10 mouse cellular contexts compared by ENCODE assay signal in the genomic region with DNA sequence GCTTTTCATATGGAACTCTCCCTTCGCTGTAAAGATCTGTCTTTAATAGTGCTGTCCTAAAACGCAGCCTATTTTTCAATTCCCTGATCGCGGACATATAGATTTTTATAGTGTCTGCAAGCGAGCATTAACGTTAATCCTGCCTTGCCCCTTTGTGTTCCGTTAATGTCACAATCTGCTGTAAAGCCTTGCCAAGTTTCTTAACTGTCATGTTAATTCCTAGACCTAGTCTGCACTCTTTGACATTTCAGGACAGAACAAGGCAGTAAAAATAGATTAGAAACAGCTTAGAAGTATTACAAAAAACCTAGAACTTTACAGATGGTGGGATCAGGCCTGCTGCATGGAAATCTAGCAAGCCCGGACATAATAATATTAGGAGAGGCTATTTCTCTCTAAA.
DNase-seq lines count a peak whose midpoint lies in the region; ATAC-seq and TF ChIP-seq lines count a peak whose summit lies in the region.
"Had no signal": no experiment of that assay in that cellular context is flagged by ENCODE, and none has a peak within 500 bp of the region (broad histone marks: within the 10 kb centered on the region; RNA-seq: fewer than 3 reads in every experiment).

No protein-coding gene starts in this region.

- peak overlapping the region; percentile 75 for H3K4me2 ChIP-seq in kidney, embryonic 15.5 days
- peak overlapping the region; percentile 59; the same call in 1 of the 2 replicates for H3K4me2 ChIP-seq in embryonic facial prominence, embryonic 15.5 days (replicated peaks)
- peak overlapping the region; percentile 59; the same call in 1 of the 2 replicates for H3K4me2 ChIP-seq in hindbrain, postnatal 0 days (ENCODE audit: low read depth, low read length)
- H3K4me2 ChIP-seq in myocyte (ENCODE audit: low read depth), result peak overlapping the region; percentile 92

- H3ac ChIP-seq in myocyte (ENCODE audit: control insufficient read depth, insufficient read length), result no peak overlapping the region

- H3K4me3 ChIP-seq in kidney, embryonic 15.5 days (replicated peaks), result no peak overlapping the region
- no peak overlapping the region for H3K4me3 ChIP-seq in embryonic facial prominence, embryonic 15.5 days (replicated peaks)
- H3K4me3 ChIP-seq in hindbrain, postnatal 0 days (ENCODE audit: low read length), result no peak overlapping the region
- H3K4me3 ChIP-seq in myocyte, result peak overlapping the region; percentile 19
- H3K4me3 ChIP-seq: left cerebral cortex, adult 2 months had no signal

- TF ChIP-seq CTCF in hindbrain, postnatal 0 days (IDR thresholded peaks at IDR 0.05; ENCODE audit: low read depth), result no peak

- 28% methylated on average over 8 of the region's 8 CpGs for WGBS in kidney, embryonic 15.5 days
- WGBS in embryonic facial prominence, embryonic 15.5 days, result 21% methylated on average over 8 of the region's 8 CpGs
- WGBS in hindbrain, postnatal 0 days, result 29% methylated on average over 8 of the region's 8 CpGs

- H3K9me3 ChIP-seq in kidney, embryonic 15.5 days (replicated peaks), result no peaks in the 10 kb centered on the region
- H3K9me3 ChIP-seq in embryonic facial prominence, embryonic 15.5 days (replicated peaks), result no peaks in the 10 kb centered on the region
- no peaks in the 10 kb centered on the region for H3K9me3 ChIP-seq in hindbrain, postnatal 0 days (ENCODE audit: low read length)

- intact Hi-C loops in gastrocnemius, postnatal 14 days (cut with DNase I; ENCODE audit: low total_unique reads), result no loop called here

- H3K27ac ChIP-seq in kidney, embryonic 15.5 days, result peak overlapping the region; percentile 49
- H3K27ac ChIP-seq in embryonic facial prominence, embryonic 15.5 days (replicated peaks), result no peak overlapping the region
- H3K27ac ChIP-seq in hindbrain, postnatal 0 days, result peak overlapping the region; percentile 41; the same call in 1 of the 2 replicates
- H3K27ac ChIP-seq: left cerebral cortex, adult 2 months had no signal

- DNase-seq in kidney, adult 9 months, result no peak
- no peak for DNase-seq in hindbrain, postnatal 0 days (ENCODE audit: low spot score)
- DNase-seq in cerebellum, adult 9-10 months, result no peak
- DNase-seq in layer of hippocampus, adult 9-10 months (ENCODE audit: low spot score), result no peak
- no peak for DNase-seq in gastrocnemius, postnatal 14 days
- DNase-seq: adrenal gland, postnatal 25 days had no signal

- peaks cover 6% of the 10 kb centered on the region for H3K27me3 ChIP-seq in kidney, embryonic 15.5 days
- peaks cover 8% of the 10 kb centered on the region for H3K27me3 ChIP-seq in embryonic facial prominence, embryonic 15.5 days
- no peaks in the 10 kb centered on the region for H3K27me3 ChIP-seq in hindbrain, postnatal 0 days (ENCODE audit: insufficient read depth, low read length)
- no peaks in the 10 kb centered on the region for H3K27me3 ChIP-seq in myocyte (ENCODE audit: control insufficient read depth, insufficient read depth, insufficient read length)

- no peaks in the 10 kb centered on the region for H3K36me3 ChIP-seq in kidney, embryonic 15.5 days
- no peaks in the 10 kb centered on the region for H3K36me3 ChIP-seq in embryonic facial prominence, embryonic 15.5 days
- no peaks in the 10 kb centered on the region for H3K36me3 ChIP-seq in hindbrain, postnatal 0 days (ENCODE audit: insufficient read depth, low read length)
- H3K36me3 ChIP-seq in myocyte (ENCODE audit: control insufficient read depth, insufficient read depth), result no peaks in the 10 kb centered on the region

- no peaks in the 10 kb centered on the region for H3K79me2 ChIP-seq in myocyte (ENCODE audit: control insufficient read depth, insufficient read depth)

- H3K9ac ChIP-seq in kidney, embryonic 15.5 days, result no peak overlapping the region
- no peak overlapping the region for H3K9ac ChIP-seq in embryonic facial prominence, embryonic 15.5 days
- H3K9ac ChIP-seq in hindbrain, postnatal 0 days (replicated peaks; ENCODE audit: low read length), result no peak overlapping the region

- H3K4me1 ChIP-seq in kidney, embryonic 15.5 days, result peaks cover 29% of the 10 kb centered on the region
- peaks cover 20% of the 10 kb centered on the region for H3K4me1 ChIP-seq in embryonic facial prominence, embryonic 15.5 days
- H3K4me1 ChIP-seq in hindbrain, postnatal 0 days (ENCODE audit: insufficient read depth, low read length), result peaks cover 7% of the 10 kb centered on the region; the same call in 1 of the 2 replicates

- no peak for ATAC-seq in kidney, embryonic 15.5 days (replicated peaks; ENCODE audit: low FRiP score)
- ATAC-seq in embryonic facial prominence, embryonic 15.5 days (ENCODE audit: insufficient number of reproducible peaks, low FRiP score, low TSS enrichment, low read depth), result no peak
- ATAC-seq in hindbrain, postnatal 0 days, result no peak

- no peak for TF ChIP-seq POLR2A in myocyte (IDR thresholded peaks at IDR 0.05; ENCODE audit: insufficient read length, low read depth)

TF ChIP-seq in myocyte, 11 proteins besides CTCF, POLR2A, EP300 and RAD21:
- TF ChIP-seq MYOG (IDR thresholded peaks at IDR 0.05; ENCODE audit: control insufficient read depth in 1 of 3, insufficient read depth in 1 of 3, insufficient read length in 2 of 3, low read depth in 2 of 3) (no peak), TCF12 (IDR thresholded peaks at IDR 0.05; ENCODE audit: insufficient read depth, poor library complexity, severe bottlenecking) (no peak), MYOD1 (IDR thresholded peaks at IDR 0.05; ENCODE audit: control insufficient read depth in 1 of 3, insufficient read length in 2 of 3, low read depth in 2 of 3) (no peak), SRF (IDR thresholded peaks at IDR 0.05; ENCODE audit: control insufficient read depth, insufficient read length, low read depth) (no peak), E2F4 (IDR thresholded peaks at IDR 0.05; ENCODE audit: insufficient read depth) (no peak), USF1 (IDR thresholded peaks at IDR 0.05; ENCODE audit: low read depth) (no peak), CEBPB (IDR thresholded peaks at IDR 0.05; ENCODE audit: insufficient read depth, poor library complexity, severe bottlenecking) (no peak), MAX (IDR thresholded peaks at IDR 0.05; ENCODE audit: low read depth) (no peak), TCF3 (IDR thresholded peaks at IDR 0.05; ENCODE audit: insufficient read length, low read depth) (no peak), REST (IDR thresholded peaks at IDR 0.05; ENCODE audit: insufficient read depth, insufficient read length) (no peak), POLR2AphosphoS2 (IDR thresholded peaks at IDR 0.05; ENCODE audit: insufficient read length, low read depth) (no peak)
